Mouse (Mus musculus) spleen, adult 2 months (tissue): ENCODE results near the gene Wtap. TPM values are rescaled to one million over a fixed set of nuclear protein-coding genes. Genes with fewer than 3 reads are reported as not detected.
"Not testable (repeated sequence)": the region's sequence is repeated elsewhere in the genome, so short reads cannot be mapped to it uniquely, and the experiment has no call there.

ENCODE experiments used
- DNase-seq, 2 experiments: peaks; one replicate each; pipeline versions ENCODE4 v3.0.0 to v3.0.0-alpha.2; 2012 to 2021; ENCODE audit warnings: low spot score in 2 of 2, low read depth in 1 of 2
- H3K27ac ChIP-seq: fragments of 200-500 bp; 2 replicates; pipeline ENCODE4 v1.5.1; 2012; ENCODE audit warnings: low read length, inconsistent platforms; ENCODE audit not compliant: insufficient read depth
- H3K27me3 ChIP-seq: fragments of 200-500 bp; 2 replicates; pipeline ENCODE4 v1.6.1; 2012; ENCODE audit warnings: mild to moderate bottlenecking, moderate library complexity, low read length, inconsistent platforms; ENCODE audit not compliant: control insufficient read depth, insufficient read depth
- H3K36me3 ChIP-seq: fragments of 200-500 bp; 2 replicates; pipeline ENCODE4 v1.6.1; 2012; ENCODE audit warnings: mild to moderate bottlenecking, low read length, inconsistent platforms; ENCODE audit not compliant: control insufficient read depth, insufficient read depth
- H3K4me1 ChIP-seq: fragments of 200-500 bp; 2 replicates; pipeline ENCODE4 v1.6.1; 2011; ENCODE audit warnings: inconsistent platforms; ENCODE audit not compliant: control insufficient read depth, insufficient read depth, insufficient read length
- H3K4me3 ChIP-seq: fragments of 200-500 bp; 2 replicates; pipeline ENCODE4 v1.5.1; 2011; ENCODE audit warnings: mild to moderate bottlenecking, inconsistent platforms; ENCODE audit not compliant: insufficient read depth, insufficient read length; ENCODE audit errors: extremely low read depth
- CTCF ChIP-seq: fragments of 200-500 bp; IDR thresholded peaks from 2 replicates; pipeline ENCODE4 v1.5.1; 2011; ENCODE audit warnings: mild to moderate bottlenecking, inconsistent platforms; ENCODE audit not compliant: insufficient read depth, insufficient read length, insufficient replicate concordance; ENCODE audit errors: extremely low read depth
- POLR2A ChIP-seq: fragments of 200-500 bp; IDR thresholded peaks from 2 replicates; pipeline ENCODE4 v1.6.1; 2011; ENCODE audit warnings: low read depth, low read length, inconsistent platforms
- WGBS: fragments of 180-500 bp; shearing (Covaris S2); methylation state at CpG from one replicate; pipeline ENCODE4 v1.1.7; 2018; 5-methylcytosine and 5-hydroxymethylcytosine counted together
- polyA plus RNA-seq: library from polyadenylated mRNA; depleted of rRNA; stranded (reverse); fragments of >200 nt; gene quantifications from 2 replicates; pipeline ENCODE4 v1.2.3, GENCODE M21; 2012; rRNA removed

Gene Wtap
- 11.7 TPM in 2 replicates for polyA plus RNA-seq

GRCm38 (mm10) chr17:12994069-12994468, at the start of gene Wtap:
Gene Wtap (minus strand): TSS chr17:12994169.
- no peak within 1 kb of the TSS for H3K27ac ChIP-seq
- H3K36me3 ChIP-seq = no peaks in the 10 kb centered on the region; the same call in 1 of the 2 replicates
- DNase-seq = no peak
- 84% methylated on average over 1 of the region's 1 CpGs for WGBS
- H3K4me1 ChIP-seq = peaks cover 2% of the 10 kb centered on the region; the same call in 1 of the 2 replicates
- H3K4me3 ChIP-seq = no peak within 1 kb of the TSS
- no peak for TF ChIP-seq POLR2A
- TF ChIP-seq CTCF = no peak
- no peaks in the 10 kb centered on the region for H3K27me3 ChIP-seq

DNA sequence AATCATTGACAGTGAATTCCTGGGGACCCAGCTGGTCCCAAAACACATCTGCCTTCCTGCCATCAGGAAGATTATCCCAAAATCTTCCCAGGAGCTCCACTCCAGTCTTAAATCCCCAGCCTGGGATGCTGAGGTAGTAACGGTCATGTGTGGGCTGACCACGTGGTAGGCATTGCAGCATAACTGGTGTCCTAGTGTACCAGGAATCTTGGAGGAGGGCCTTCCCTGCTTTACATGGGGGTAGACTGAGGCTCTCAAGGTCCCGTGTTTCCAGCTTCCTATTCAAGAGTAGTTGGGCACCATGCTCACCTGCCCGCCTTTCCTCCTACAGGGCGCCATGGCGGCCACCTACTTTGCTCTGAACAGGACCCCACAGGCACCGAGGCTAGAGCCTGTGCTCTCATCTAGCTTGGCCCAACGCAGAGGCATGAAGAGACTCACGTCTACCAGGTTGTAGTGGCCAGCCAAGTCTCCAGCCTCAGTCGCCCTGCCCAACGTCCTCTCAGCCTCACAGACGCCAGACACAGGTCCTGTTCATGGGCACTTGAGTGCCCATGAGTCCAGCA, 42.7 kb upstream of the Wtap start:
- WGBS = 89% methylated on average over 4 of the region's 12 CpGs
- H3K27ac ChIP-seq, H3K36me3 ChIP-seq, H3K27me3 ChIP-seq, DNase-seq, H3K4me3 ChIP-seq, H3K4me1 ChIP-seq: not testable (repeated sequence)

- TF ChIP-seq POLR2A (no peak), CTCF (no peak)
- peaks cover 15% of the 10 kb centered on the region; the same call in 1 of the 2 replicates for H3K36me3 ChIP-seq
- 80% methylated on average over 3 of the region's 3 CpGs for WGBS
- no peaks in the 10 kb centered on the region; the same call in 1 of the 2 replicates for H3K4me1 ChIP-seq
- H3K27ac ChIP-seq = no peak overlapping the region
- H3K27me3 ChIP-seq = no peaks in the 10 kb centered on the region
- no peak for DNase-seq
- H3K4me3 ChIP-seq = no peak overlapping the region
Measured at GRCm38 (mm10) chr17:13013316-13013715, 19.3 kb upstream of the Wtap start.

DNA sequence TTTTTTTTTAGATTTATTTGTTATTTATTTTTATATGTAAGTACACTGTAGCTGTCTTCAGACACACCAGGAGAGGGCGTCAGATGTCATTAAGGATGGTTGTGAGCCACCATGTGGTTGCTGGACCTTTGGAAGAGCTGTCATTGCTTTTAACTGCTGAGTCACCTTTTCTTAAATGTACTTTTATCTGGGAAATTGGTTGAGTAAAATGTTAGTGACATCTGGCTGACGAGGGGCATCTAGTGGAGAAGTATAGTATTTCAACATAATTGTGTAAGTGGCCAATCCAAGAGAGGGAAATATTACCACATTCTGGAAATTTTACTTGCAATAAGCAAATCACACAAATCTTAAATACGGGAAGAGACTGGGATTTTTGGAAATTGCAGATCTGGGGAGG, 15.9 kb upstream of the Wtap start:
- TF ChIP-seq POLR2A (no peak), CTCF (no peak)
- 20% methylated on average over 3 of the region's 3 CpGs for WGBS
- Histone ChIP-seq H3K4me1 (no peaks in the 10 kb centered on the region; the same call in 1 of the 2 replicates), H3K36me3 (peaks cover 14% of the 10 kb centered on the region; the same call in 1 of the 2 replicates), H3K27ac (no peak overlapping the region), H3K4me3 (no peak overlapping the region), H3K27me3 (no peaks in the 10 kb centered on the region)
- DNase-seq = peak in 1 of 2 experiments; percentile 36

DNA sequence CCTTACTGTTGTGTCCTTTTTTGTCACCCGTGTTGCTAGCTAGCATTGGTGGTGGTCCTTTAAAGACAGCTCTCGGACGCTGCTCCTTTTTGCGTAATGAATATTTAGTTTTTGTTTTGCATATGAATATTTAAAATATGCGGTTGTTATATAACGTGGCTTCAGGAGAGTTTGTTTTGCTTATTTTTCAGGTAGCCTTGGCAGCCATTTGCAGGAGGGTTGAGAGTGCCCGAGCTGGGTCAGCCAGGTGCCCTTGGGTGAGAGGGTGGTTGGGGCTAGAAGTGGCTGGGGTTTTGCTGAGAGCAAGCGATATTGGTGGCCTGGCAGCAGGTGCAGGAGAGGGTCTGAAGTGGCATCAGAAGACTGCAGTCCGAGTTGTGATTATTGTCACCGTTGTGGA, 14.6 kb upstream of the Wtap start:
- H3K27ac ChIP-seq = peak overlapping the region; percentile 84
- H3K27me3 ChIP-seq = no peaks in the 10 kb centered on the region
- H3K4me3 ChIP-seq = peak overlapping the region; percentile 70
- TF ChIP-seq POLR2A (no peak), CTCF (no peak)
- 1% methylated on average over 10 of the region's 10 CpGs for WGBS
- no peaks in the 10 kb centered on the region; the same call in 1 of the 2 replicates for H3K4me1 ChIP-seq
- peak in 1 of 2 experiments; percentile 14 for DNase-seq
- peaks cover 10% of the 10 kb centered on the region; the same call in 1 of the 2 replicates for H3K36me3 ChIP-seq

DNA sequence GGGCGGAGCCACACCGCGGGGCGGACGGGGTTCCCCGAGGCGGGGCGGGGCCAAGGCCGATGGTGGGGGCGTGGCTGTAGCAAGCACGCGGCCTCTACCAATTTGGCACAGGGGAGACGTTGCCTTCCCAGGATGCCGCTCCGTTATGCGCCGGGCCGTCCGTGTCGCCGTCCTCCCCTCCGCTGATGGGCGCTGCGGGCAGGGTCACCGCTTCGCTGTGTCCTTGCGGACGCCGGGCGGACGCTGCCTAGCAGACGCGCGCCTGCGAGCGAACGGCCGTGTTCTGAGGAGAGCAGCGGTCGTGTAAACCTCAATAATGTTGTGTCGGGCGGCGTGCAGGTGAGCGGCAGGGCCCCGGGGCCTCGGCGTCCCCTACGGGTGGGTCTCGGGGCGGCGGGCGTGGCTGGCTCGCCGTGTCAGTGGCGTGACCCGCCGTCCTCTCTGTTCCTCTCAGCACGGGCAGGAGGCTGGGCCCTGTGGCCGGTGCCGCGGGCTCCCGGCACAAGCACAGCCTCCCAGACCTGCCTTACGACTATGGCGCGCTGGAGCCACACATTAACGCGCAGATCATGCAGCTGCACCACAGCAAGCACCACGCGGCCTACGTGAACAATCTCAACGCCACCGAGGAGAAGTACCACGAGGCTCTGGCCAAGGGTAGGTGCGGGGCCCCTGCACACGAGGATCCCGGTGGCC, 13.9 kb upstream of the Wtap start:
- TF ChIP-seq CTCF (no peak; the same call in 1 of the 2 replicates), POLR2A (peak; percentile 89)
- peaks cover 4% of the 10 kb centered on the region; the same call in 1 of the 2 replicates for H3K36me3 ChIP-seq
- peak overlapping the region; percentile 70 for H3K4me3 ChIP-seq
- peak; percentile 85 to 99 for DNase-seq
- H3K27me3 ChIP-seq = no peaks in the 10 kb centered on the region
- WGBS = under 1% methylated on average over 76 of the region's 76 CpGs
- H3K27ac ChIP-seq = peak overlapping the region; percentile 84
- no peaks in the 10 kb centered on the region; the same call in 1 of the 2 replicates for H3K4me1 ChIP-seq

GRCm38 (mm10) chr17:13006984-13007383, 13.0 kb upstream of the Wtap start:
- Histone ChIP-seq H3K27ac (no peak overlapping the region), H3K36me3 (peaks cover under 1% of the 10 kb centered on the region; the same call in 1 of the 2 replicates), H3K4me3 (no peak overlapping the region), H3K27me3 (no peaks in the 10 kb centered on the region), H3K4me1 (no peaks in the 10 kb centered on the region; the same call in 1 of the 2 replicates)
- DNase-seq = no peak
- TF ChIP-seq CTCF = no peak
- no peak for TF ChIP-seq POLR2A
- 78% methylated on average over 5 of the region's 5 CpGs for WGBS

DNA sequence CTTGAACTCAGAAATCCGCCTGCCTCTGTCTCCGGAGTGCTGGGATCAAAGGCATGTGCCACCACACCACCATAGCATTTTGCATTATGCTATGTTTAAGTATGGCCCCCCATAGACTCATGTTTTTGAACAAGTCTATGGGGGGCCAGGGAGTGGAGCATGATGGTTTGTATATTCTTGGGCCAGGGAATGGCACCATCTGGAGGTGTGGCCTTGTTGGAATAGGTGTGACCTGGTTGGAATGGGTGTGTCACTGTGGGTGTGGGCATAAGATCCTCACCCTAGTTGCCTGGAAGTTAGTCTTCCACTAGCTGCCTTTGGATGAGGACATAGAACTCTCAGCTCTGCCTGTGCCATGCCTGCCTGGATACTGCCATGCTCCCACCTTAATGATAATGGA, 12.6 kb upstream of the Wtap start, which contains the start of gene Sod2:
Gene Sod2, plus strand, starts transcription at position 301 of the 400 bp plus-strand sequence.
- 95% methylated on average over 2 of the region's 2 CpGs for WGBS
- H3K27me3 ChIP-seq, H3K36me3 ChIP-seq, H3K4me1 ChIP-seq, DNase-seq: not testable (repeated sequence)
- peak within 1 kb of the TSS; percentile 70; the same call in 1 of the 2 replicates for H3K4me3 ChIP-seq
- H3K27ac ChIP-seq = peak within 1 kb of the TSS; percentile 30; the same call in 1 of the 2 replicates

DNA sequence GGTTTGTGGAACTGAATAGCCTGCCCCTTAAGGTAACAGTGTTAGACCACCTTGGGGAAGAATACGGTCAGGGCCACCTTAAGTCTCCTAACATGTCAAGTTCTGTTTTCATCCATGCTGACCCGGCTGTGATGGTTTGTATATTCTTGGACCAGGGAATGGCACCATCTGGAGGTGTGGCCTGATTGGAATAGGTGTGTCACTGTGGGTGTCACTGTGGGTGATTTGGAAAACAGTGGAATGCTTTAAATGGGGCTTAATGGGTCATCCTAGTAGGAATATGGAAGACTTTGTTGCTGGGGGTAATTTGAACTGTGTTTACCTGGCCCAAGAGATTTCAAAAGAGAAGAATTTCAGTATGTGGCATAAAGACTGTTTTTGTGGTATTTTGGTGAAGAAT, 10.5 kb upstream of the Wtap start:
- 84% methylated on average over 2 of the region's 2 CpGs for WGBS

More for the DNA sequence above, 10.5 kb upstream of the Wtap start:
- not testable (repeated sequence) for H3K27ac ChIP-seq, H3K4me3 ChIP-seq, DNase-seq, H3K36me3 ChIP-seq, H3K27me3 ChIP-seq, H3K4me1 ChIP-seq
